Mouse (Mus musculus) G1E (cell line): ENCODE data around the gene Ptprm. TPM values are rescaled to one million over a fixed set of nuclear protein-coding genes. Genes with fewer than 3 reads are reported as not detected.

Source experiments
- ATAC-seq: 2 replicates; pipeline ENCODE4 v1.8.0; 2016; ENCODE audit warnings: mild to moderate bottlenecking; ENCODE audit not compliant: insufficient number of reproducible peaks, poor library complexity, low FRiP score, severe bottlenecking; ENCODE audit errors: extremely low read depth
- DNase-seq: peaks from one replicate; pipeline ENCODE4 v3.0.0; 2012; ENCODE audit warnings: low spot score
- H3K27me3 ChIP-seq: 2 replicates; pipeline ENCODE4 v1.6.1; 2012; ENCODE audit warnings: mild to moderate bottlenecking, low read length, inconsistent platforms; ENCODE audit not compliant: insufficient read depth
- H3K36me3 ChIP-seq: replicated peaks from 2 replicates; pipeline ENCODE3; 2012; ENCODE audit warnings: mild to moderate bottlenecking, inconsistent platforms
- H3K4me1 ChIP-seq: 2 replicates; pipeline ENCODE4 v1.6.1; 2012; ENCODE audit warnings: low read depth, low read length, inconsistent platforms, mixed read lengths; ENCODE audit not compliant: insufficient read depth
- H3K4me3 ChIP-seq: 2 replicates; pipeline ENCODE4 v1.5.1; 2012; ENCODE audit warnings: low read depth, mild to moderate bottlenecking, inconsistent platforms, low read length, moderate library complexity, mixed read lengths
- H3K9me3 ChIP-seq: replicated peaks from 2 replicates; pipeline ENCODE4 v1.6.1; 2012; ENCODE audit warnings: inconsistent platforms
- CTCF ChIP-seq: IDR thresholded peaks from 2 replicates; pipeline ENCODE4 v1.5.1; 2012; ENCODE audit warnings: low read depth, low read length, inconsistent platforms, mixed read lengths
- GATA1 ChIP-seq: IDR thresholded peaks from 2 replicates; pipeline ENCODE4 v1.6.1; 2012; ENCODE audit warnings: borderline replicate concordance, low read length, inconsistent platforms, mixed read lengths
- GATA2 ChIP-seq: IDR thresholded peaks from 2 replicates; pipeline ENCODE4 v1.6.1; 2012; ENCODE audit warnings: low read depth, low read length, inconsistent platforms, borderline replicate concordance
- POLR2AphosphoS5 ChIP-seq: IDR thresholded peaks from 2 replicates; pipeline ENCODE4 v1.6.1; 2012; ENCODE audit warnings: low read depth, low read length, inconsistent platforms; ENCODE audit not compliant: insufficient replicate concordance
- TAL1 ChIP-seq: conservative IDR thresholded peaks from 2 replicates; pipeline ENCODE4 v1.6.1; 2012; ENCODE audit warnings: low read depth, low read length, inconsistent platforms, mixed read lengths
- polyA plus RNA-seq: library from polyadenylated mRNA; stranded (reverse); fragments of >175 nt; gene quantifications from 2 replicates; pipeline ENCODE4 v1.2.3, GENCODE M21; 2012
- total RNA-seq, 2 experiments: library from RNA; stranded (forward) in 1 of 2; stranded (reverse) in 1 of 2; fragments of 200-1000 nt in 1 of 2; fragments of >200 nt in 1 of 2; fragmentation: Nextera tagmentation in 1 of 2; gene quantifications; 2 replicates each; pipeline ENCODE4 v1.2.3; 2014 to 2017

Gene Ptprm
- total and polyA plus RNA-seq, 3 experiments = 0.27 TPM; not detected in 2

DNA sequence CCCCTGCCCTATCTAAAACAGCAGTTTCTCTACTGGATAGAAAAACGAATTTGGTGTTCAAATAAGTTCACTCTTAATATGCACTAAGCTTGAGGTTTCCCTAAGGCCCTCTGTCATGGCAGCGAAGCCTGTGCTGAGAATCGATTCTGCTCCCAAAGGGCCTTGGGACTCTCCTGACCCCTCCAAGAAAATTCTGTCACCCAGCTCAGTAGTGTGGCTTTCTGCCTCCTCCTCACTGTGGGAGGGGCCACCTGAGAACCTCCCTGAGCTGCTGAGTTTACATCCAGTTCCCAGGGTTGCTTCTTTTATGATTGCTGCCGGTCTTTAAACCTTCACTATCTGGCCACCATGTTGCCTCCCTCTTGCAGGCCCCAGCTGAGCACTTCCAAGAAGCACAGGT lies 666.7 kb downstream of the Ptprm start:
- ATAC-seq (no peak), DNase-seq (no peak)
- no peak for TF ChIP-seq TAL1
- no peak for TF ChIP-seq GATA1
- TF ChIP-seq POLR2AphosphoS5 = no peak
- no peak for TF ChIP-seq GATA2
- no peak for TF ChIP-seq CTCF
- H3K9me3 ChIP-seq = peaks cover 66% of the 10 kb centered on the region
- H3K4me1 ChIP-seq = no peaks in the 10 kb centered on the region
- H3K27me3 ChIP-seq = no peaks in the 10 kb centered on the region
- H3K36me3 ChIP-seq = no peaks in the 10 kb centered on the region
- no peak overlapping the region for H3K4me3 ChIP-seq

DNA sequence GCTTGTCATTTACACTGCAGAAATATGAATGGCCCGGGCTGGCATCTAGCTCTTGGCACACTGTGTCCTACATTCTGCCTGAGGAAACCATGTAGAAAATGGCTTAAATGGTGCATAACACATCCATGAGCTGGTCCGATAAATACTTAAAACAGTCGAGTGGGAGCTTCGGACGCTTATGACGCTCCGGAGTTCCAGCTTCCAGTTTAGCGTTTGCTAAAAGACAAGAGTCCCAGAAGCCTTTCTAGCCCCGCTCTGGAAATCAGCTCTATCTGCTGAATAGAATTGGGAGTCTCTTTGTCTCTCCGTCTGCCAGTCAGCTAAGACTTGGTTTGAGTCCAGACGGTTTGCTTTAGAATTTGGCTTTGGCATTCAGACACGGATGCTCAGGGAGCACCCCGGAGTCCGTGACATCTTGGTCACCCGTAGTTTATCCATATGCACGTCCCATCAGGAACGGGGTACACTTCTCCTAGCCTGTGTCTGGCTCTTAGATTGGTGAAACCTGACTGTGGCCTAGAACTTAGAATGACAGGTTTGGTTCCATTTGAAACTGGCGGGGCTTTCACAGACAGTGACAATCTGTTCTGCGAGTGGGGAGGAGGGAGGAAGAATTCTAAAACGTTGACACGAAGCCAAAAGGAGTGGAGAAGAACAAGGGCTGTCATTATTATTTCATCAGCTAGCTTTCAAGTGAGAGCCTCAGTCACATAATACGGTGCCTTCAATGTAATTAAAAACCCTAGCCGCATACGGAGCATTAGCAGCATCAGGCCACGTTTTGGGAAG lies 667.4 kb downstream of the Ptprm start:
- Histone ChIP-seq H3K27me3 (no peaks in the 10 kb centered on the region), H3K4me1 (no peaks in the 10 kb centered on the region), H3K9me3 (peaks cover 72% of the 10 kb centered on the region), H3K36me3 (no peaks in the 10 kb centered on the region), H3K4me3 (no peak overlapping the region)
- TF ChIP-seq GATA2 (no peak), TAL1 (no peak), GATA1 (no peak), CTCF (no peak), POLR2AphosphoS5 (no peak)
- no peak for DNase-seq
- ATAC-seq = no peak

DNA sequence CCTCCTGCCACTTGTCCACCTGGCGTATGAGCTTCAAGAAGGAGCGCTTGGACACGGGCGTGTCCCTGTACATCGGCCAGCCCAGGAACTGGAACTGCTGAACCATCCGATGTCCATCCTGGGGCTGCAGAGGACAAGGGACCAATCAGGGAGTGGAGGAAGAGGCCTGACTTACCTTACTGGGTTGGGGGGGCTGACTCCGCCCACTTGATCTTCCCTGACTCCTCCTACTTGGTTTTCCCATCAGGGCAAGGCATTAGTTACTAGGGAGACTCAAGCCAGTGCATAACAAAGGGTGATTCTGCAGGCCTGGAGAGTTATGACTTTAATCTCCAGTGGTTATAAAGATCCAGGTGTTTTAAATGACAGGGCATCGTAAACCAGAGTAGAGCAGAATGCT lies 670.8 kb downstream of the Ptprm start:
- Histone ChIP-seq H3K27me3 (no peaks in the 10 kb centered on the region), H3K9me3 (peaks cover 75% of the 10 kb centered on the region), H3K4me1 (no peaks in the 10 kb centered on the region), H3K36me3 (no peaks in the 10 kb centered on the region), H3K4me3 (no peak overlapping the region)
- TF ChIP-seq POLR2AphosphoS5 = no peak
- TF ChIP-seq TAL1 = no peak
- no peak for TF ChIP-seq GATA1
- TF ChIP-seq GATA2 = no peak
- TF ChIP-seq CTCF = no peak
- DNase-seq (no peak), ATAC-seq (no peak)

DNA sequence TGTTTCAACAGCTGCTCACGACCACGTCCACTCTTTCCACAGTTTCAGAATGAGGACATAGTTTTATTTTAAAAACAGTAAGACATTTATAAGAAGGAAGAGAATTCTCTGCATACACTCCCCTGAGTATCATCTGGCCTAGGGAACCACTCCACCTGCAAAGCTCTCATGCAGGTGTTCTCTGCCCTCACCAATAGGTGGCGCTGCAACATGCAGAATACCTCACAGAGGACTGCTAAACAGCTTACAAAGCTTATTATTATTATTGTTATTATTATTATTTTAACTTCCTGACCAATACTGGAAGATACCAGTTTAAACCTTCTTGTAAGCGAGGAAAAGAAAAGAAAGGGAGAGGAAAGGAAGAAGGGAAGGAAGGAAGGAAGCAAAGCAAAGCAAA lies 673.6 kb downstream of the Ptprm start:
- DNase-seq (no peak), ATAC-seq (no peak)
- no peak overlapping the region for H3K4me3 ChIP-seq
- TF ChIP-seq GATA1 (no peak), CTCF (no peak), TAL1 (no peak), GATA2 (no peak)
- H3K36me3 ChIP-seq = no peaks in the 10 kb centered on the region
- no peaks in the 10 kb centered on the region for H3K27me3 ChIP-seq
- no peaks in the 10 kb centered on the region for H3K4me1 ChIP-seq
- H3K9me3 ChIP-seq = peaks cover 77% of the 10 kb centered on the region

DNA sequence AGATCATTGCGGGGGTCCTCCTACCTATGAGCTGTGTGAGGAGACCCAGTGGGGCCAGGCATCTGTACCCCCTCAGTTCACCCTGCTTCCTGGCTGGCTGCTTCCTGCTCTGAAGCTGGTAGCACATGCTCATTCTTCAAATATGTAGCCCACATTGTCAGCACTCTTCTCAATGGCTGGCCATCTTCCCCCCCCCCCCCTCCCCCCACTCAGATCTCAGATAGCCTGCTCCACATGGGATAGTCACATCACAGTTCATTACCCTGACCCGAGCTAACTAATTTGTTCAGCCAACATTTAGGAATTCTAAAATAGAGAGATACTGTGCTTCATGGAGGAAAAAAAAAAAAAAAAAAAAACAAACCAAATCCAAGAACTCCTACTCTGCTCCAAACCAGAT lies 679.6 kb downstream of the Ptprm start:
- TF ChIP-seq TAL1 (no peak), POLR2AphosphoS5 (no peak), GATA1 (no peak), GATA2 (no peak), CTCF (no peak)
- ATAC-seq = no peak
- H3K4me3 ChIP-seq = no peak overlapping the region
- H3K4me1 ChIP-seq = no peaks in the 10 kb centered on the region
- DNase-seq = no peak
- H3K9me3 ChIP-seq = peaks cover 69% of the 10 kb centered on the region
- no peaks in the 10 kb centered on the region for H3K27me3 ChIP-seq
- no peaks in the 10 kb centered on the region for H3K36me3 ChIP-seq

DNA sequence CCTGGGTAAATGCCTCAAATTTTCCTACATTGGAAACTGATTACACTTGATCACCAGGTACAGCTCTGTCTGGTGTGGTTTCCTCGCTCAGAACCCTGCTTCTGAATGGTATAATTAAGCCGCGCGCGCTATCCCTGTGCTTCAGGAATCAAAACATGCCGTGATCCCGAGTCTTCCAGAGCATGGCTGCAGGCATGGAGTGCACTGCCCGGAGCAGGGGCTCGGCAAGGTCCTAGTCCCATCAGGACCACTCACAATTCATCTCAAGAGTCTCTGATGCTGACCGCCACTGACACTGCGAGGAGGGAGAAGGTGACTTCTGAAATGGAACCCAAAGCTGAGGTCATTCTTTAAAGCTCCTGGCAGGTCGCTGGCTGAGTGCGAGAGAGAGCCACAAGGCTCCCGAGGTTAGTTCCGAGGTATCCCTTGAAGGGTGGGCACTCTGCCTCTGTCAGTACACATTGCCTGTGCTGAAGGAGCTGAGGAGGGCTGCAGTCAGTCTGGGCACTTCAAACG lies 682.5 kb downstream of the Ptprm start:
- H3K36me3 ChIP-seq = no peaks in the 10 kb centered on the region
- H3K9me3 ChIP-seq = peaks cover 67% of the 10 kb centered on the region
- DNase-seq (no peak), ATAC-seq (no peak)
- no peaks in the 10 kb centered on the region for H3K4me1 ChIP-seq
- no peak overlapping the region for H3K4me3 ChIP-seq
- H3K27me3 ChIP-seq = no peaks in the 10 kb centered on the region
- no peak for TF ChIP-seq GATA2
- TF ChIP-seq POLR2AphosphoS5 = no peak
- no peak for TF ChIP-seq TAL1
- TF ChIP-seq GATA1 = no peak
- no peak for TF ChIP-seq CTCF
